Mouse (Mus musculus) 3T3-L1 (cell line): ENCODE data around the gene Kctd15.

Experiments
- DNase-seq: peaks from one replicate; pipeline ENCODE4 v3.0.0-alpha.2; 2015; ENCODE audit warnings: low read depth, low spot score

The Kctd15 gene

GRCm38 (mm10) chr7:34656632-34657031 lies at the start of gene Kctd15:
Gene Kctd15, minus strand, starts transcription at chr7:34656732.
- DNase-seq, result no peak

- DNase-seq, result no peak
Measured at GRCm38 (mm10) chr7:34704401-34704800, 47.9 kb upstream of the Kctd15 start.

GRCm38 (mm10) chr7:34703437-34703836 lies 46.9 kb upstream of the Kctd15 start:
- DNase-seq, result no peak

- peak; percentile 27 for DNase-seq
Measured at GRCm38 (mm10) chr7:34702718-34703351, 46.3 kb upstream of the Kctd15 start.

GRCm38 (mm10) chr7:34699888-34700287 lies 43.4 kb upstream of the Kctd15 start:
- DNase-seq, result no peak

- no peak for DNase-seq
Measured at GRCm38 (mm10) chr7:34698221-34698620, 41.7 kb upstream of the Kctd15 start.

GRCm38 (mm10) chr7:34696086-34696485 lies 39.6 kb upstream of the Kctd15 start:
- no peak for DNase-seq

- DNase-seq, result no peak
Measured at GRCm38 (mm10) chr7:34694898-34695297, 38.4 kb upstream of the Kctd15 start.

GRCm38 (mm10) chr7:34693916-34694315 lies 37.4 kb upstream of the Kctd15 start:
- no peak for DNase-seq

- DNase-seq, result no peak
Measured at GRCm38 (mm10) chr7:34693072-34693471, 36.5 kb upstream of the Kctd15 start.

- DNase-seq, result no peak
Measured at GRCm38 (mm10) chr7:34690111-34690510, 33.6 kb upstream of the Kctd15 start.

GRCm38 (mm10) chr7:34689028-34689427 lies 32.5 kb upstream of the Kctd15 start:
- DNase-seq, result peak; percentile 18

- no peak for DNase-seq
Measured at GRCm38 (mm10) chr7:34685801-34686200, 29.3 kb upstream of the Kctd15 start.

GRCm38 (mm10) chr7:34685176-34685575 lies 28.6 kb upstream of the Kctd15 start:
- no peak for DNase-seq

GRCm38 (mm10) chr7:34680771-34681421 lies 24.4 kb upstream of the Kctd15 start:
- DNase-seq, result no peak

GRCm38 (mm10) chr7:34679886-34680285 lies 23.4 kb upstream of the Kctd15 start:
- DNase-seq, result peak; percentile 27

GRCm38 (mm10) chr7:34675831-34676514 lies 19.4 kb upstream of the Kctd15 start:
- DNase-seq, result peak; percentile 72

GRCm38 (mm10) chr7:34675120-34675790 lies 18.7 kb upstream of the Kctd15 start:
- no peak for DNase-seq

GRCm38 (mm10) chr7:34672916-34673315 lies 16.4 kb upstream of the Kctd15 start:
- no peak for DNase-seq

GRCm38 (mm10) chr7:34671911-34672310 lies 15.4 kb upstream of the Kctd15 start:
- peak; percentile 84 for DNase-seq

- DNase-seq, result no peak
Measured at GRCm38 (mm10) chr7:34670778-34671177, 14.2 kb upstream of the Kctd15 start.

- no peak for DNase-seq
Measured at GRCm38 (mm10) chr7:34669336-34669735, 12.8 kb upstream of the Kctd15 start.
